Comparison of ENCODE assay signal across 22 mouse cellular contexts in genomic region chr17:80488918-80489317, GRCm38 (mm10). TPM values are rescaled to one million over a fixed set of nuclear protein-coding genes. Genes with fewer than 3 reads are reported as not detected.
DNase-seq lines count a peak whose midpoint lies in the region; ATAC-seq and TF ChIP-seq lines count a peak whose summit lies in the region.
"Had no signal": no experiment of that assay in that cellular context is flagged by ENCODE, and none has a peak within 500 bp of the region (broad histone marks: within the 10 kb centered on the region; RNA-seq: fewer than 3 reads in every experiment).

No protein-coding gene starts in this region.

- no peaks in the 10 kb centered on the region for H3K79me2 ChIP-seq in heart, adult 2 months (replicated peaks; ENCODE audit: control insufficient read depth, insufficient read depth, low read length)

- DNase-seq in heart, adult 2 months: no peak
- DNase-seq in kidney, adult 9 months: no peak
- DNase-seq in lung, postnatal 25 days (ENCODE audit: low spot score): no peak
- DNase-seq: adrenal gland, postnatal 10 days; cerebellum, adult 8-10 months; cerebellum, postnatal 36 days; embryo, embryonic 11 days; gastrocnemius, postnatal 36 days; liver; lung, postnatal 36 days; midbrain, embryonic 14.5 days; right cerebral cortex, postnatal 14 days; spleen, adult 18-20 months had no signal

- no peaks in the 10 kb centered on the region for H3K36me3 ChIP-seq in heart, embryonic 11.5 days (ENCODE audit: control insufficient read depth, insufficient read depth, low read length)
- no peaks in the 10 kb centered on the region for H3K36me3 ChIP-seq in heart, adult 2 months (ENCODE audit: control insufficient read depth, insufficient read depth, low read length)
- H3K36me3 ChIP-seq in kidney, embryonic 15.5 days: no peaks in the 10 kb centered on the region
- no peaks in the 10 kb centered on the region for H3K36me3 ChIP-seq in lung, embryonic 15.5 days
- H3K36me3 ChIP-seq: embryonic facial prominence, embryonic 15.5 days; liver, embryonic 15.5 days had no signal

- WGBS in heart, embryonic 11.5 days (ENCODE audit: insufficient replicate concordance): 54% methylated on average over 3 of the region's 3 CpGs
- 49% methylated on average over 3 of the region's 3 CpGs for WGBS in heart, adult 2 months
- 67% methylated on average over 3 of the region's 3 CpGs for WGBS in kidney, embryonic 15.5 days
- WGBS in lung, embryonic 15.5 days: 39% methylated on average over 3 of the region's 3 CpGs

- H3K9me3 ChIP-seq in heart, embryonic 11.5 days (replicated peaks; ENCODE audit: control insufficient read depth, low read length): no peaks in the 10 kb centered on the region
- no peaks in the 10 kb centered on the region for H3K9me3 ChIP-seq in kidney, embryonic 15.5 days (replicated peaks)
- H3K9me3 ChIP-seq in lung, embryonic 15.5 days: no peaks in the 10 kb centered on the region
- H3K9me3 ChIP-seq: embryonic facial prominence, embryonic 15.5 days; liver, embryonic 15.5 days had no signal

- H3K4me3 ChIP-seq in heart, embryonic 11.5 days (ENCODE audit: low read depth, low read length): no peak overlapping the region
- H3K4me3 ChIP-seq in heart, adult 2 months: no peak overlapping the region
- no peak overlapping the region for H3K4me3 ChIP-seq in kidney, embryonic 15.5 days (replicated peaks)
- no peak overlapping the region for H3K4me3 ChIP-seq in lung, embryonic 15.5 days
- H3K4me3 ChIP-seq in embryonic fibroblast, embryonic 13.5 days (ENCODE audit: insufficient read depth, low read length): no peak overlapping the region
- H3K4me3 ChIP-seq: embryonic facial prominence, embryonic 15.5 days; left cerebral cortex, adult 2 months; liver, embryonic 15.5 days had no signal

- TF ChIP-seq EP300 in heart, adult 2 months (IDR thresholded peaks at IDR 0.05; ENCODE audit: insufficient read depth, low read depth, low read length): no peak

- no peaks in the 10 kb centered on the region for H3K4me1 ChIP-seq in heart, embryonic 11.5 days (ENCODE audit: control insufficient read depth, insufficient read depth, low read length)
- no peaks in the 10 kb centered on the region for H3K4me1 ChIP-seq in heart, adult 2 months (ENCODE audit: control insufficient read depth, insufficient read depth, low read length)
- H3K4me1 ChIP-seq in kidney, embryonic 15.5 days: peaks cover 4% of the 10 kb centered on the region; the same call in 1 of the 2 replicates
- peaks cover 9% of the 10 kb centered on the region for H3K4me1 ChIP-seq in lung, embryonic 15.5 days
- peaks cover 15% of the 10 kb centered on the region; the same call in 1 of the 2 replicates for H3K4me1 ChIP-seq in embryonic fibroblast, embryonic 13.5 days (ENCODE audit: control insufficient read depth, insufficient read depth, low read length)
- H3K4me1 ChIP-seq: embryonic facial prominence, embryonic 15.5 days; liver, embryonic 15.5 days had no signal

- H3K4me2 ChIP-seq in heart, embryonic 11.5 days: no peak overlapping the region
- no peak overlapping the region for H3K4me2 ChIP-seq in kidney, embryonic 15.5 days
- H3K4me2 ChIP-seq in lung, embryonic 15.5 days: no peak overlapping the region
- H3K4me2 ChIP-seq: embryonic facial prominence, embryonic 15.5 days; liver, embryonic 15.5 days had no signal

- peak overlapping the region; percentile 22; the same call in 1 of the 2 replicates for H3K27ac ChIP-seq in heart, embryonic 11.5 days (ENCODE audit: low read depth, low read length)
- no peak overlapping the region for H3K27ac ChIP-seq in heart, adult 2 months
- peak overlapping the region; percentile 77 for H3K27ac ChIP-seq in kidney, embryonic 15.5 days
- peak overlapping the region; percentile 27; the same call in 1 of the 2 replicates for H3K27ac ChIP-seq in lung, embryonic 15.5 days
- peak overlapping the region; percentile 81 for H3K27ac ChIP-seq in embryonic fibroblast, embryonic 13.5 days (ENCODE audit: insufficient read depth, low read length)
- H3K27ac ChIP-seq: embryonic facial prominence, embryonic 15.5 days; hindbrain, postnatal 0 days; left cerebral cortex, adult 2 months; liver, embryonic 15.5 days had no signal

- no peak for ATAC-seq in heart, embryonic 11.5 days (replicated peaks; ENCODE audit: insufficient number of reproducible peaks, low FRiP score, low TSS enrichment)
- ATAC-seq in kidney, embryonic 15.5 days (replicated peaks; ENCODE audit: low FRiP score): no peak
- peak; percentile 56; the same call in 1 of the 2 replicates for ATAC-seq in lung, embryonic 15.5 days (ENCODE audit: borderline replicate concordance, extremely low read depth, low FRiP score, low TSS enrichment)
- ATAC-seq: hindbrain, postnatal 0 days; intestine, embryonic 16.5 days had no signal

- no peaks in the 10 kb centered on the region for H3K27me3 ChIP-seq in heart, embryonic 11.5 days (ENCODE audit: control insufficient read depth, insufficient read depth, low read length)
- H3K27me3 ChIP-seq in heart, adult 2 months (ENCODE audit: control insufficient read depth, insufficient read depth, low read length): no peaks in the 10 kb centered on the region
- no peaks in the 10 kb centered on the region for H3K27me3 ChIP-seq in kidney, embryonic 15.5 days
- H3K27me3 ChIP-seq in lung, embryonic 15.5 days: no peaks in the 10 kb centered on the region
- H3K27me3 ChIP-seq: embryonic facial prominence, embryonic 15.5 days; liver, embryonic 15.5 days had no signal

- no peak overlapping the region for H3K9ac ChIP-seq in heart, embryonic 11.5 days (ENCODE audit: low read depth, low read length)
- no peak overlapping the region for H3K9ac ChIP-seq in heart, adult 2 months (ENCODE audit: low read depth, low read length)
- H3K9ac ChIP-seq in kidney, embryonic 15.5 days: no peak overlapping the region
- no peak overlapping the region for H3K9ac ChIP-seq in lung, embryonic 15.5 days
- H3K9ac ChIP-seq: embryonic facial prominence, embryonic 15.5 days; liver, embryonic 15.5 days had no signal

- TF ChIP-seq CTCF in heart, adult 2 months (IDR thresholded peaks at IDR 0.05): no peak
- TF ChIP-seq CTCF in embryonic fibroblast, embryonic 13.5 days (IDR thresholded peaks at IDR 0.05; ENCODE audit: borderline replicate concordance, insufficient read depth, low read length): no peak

- intact Hi-C loops in heart, adult 2 months (cut with DNase I): no loop called here

- no peak for TF ChIP-seq POLR2A in heart, adult 2 months (IDR thresholded peaks at IDR 0.05; ENCODE audit: insufficient read depth, low read depth, low read length)
- no peak for TF ChIP-seq POLR2A in embryonic fibroblast, embryonic 13.5 days (IDR thresholded peaks at IDR 0.05; ENCODE audit: low read depth, low read length)

RNA-seq across cellular contexts. Expression of gene Sos1, which starts 8.7 kb away (rescaled TPM):
- 4.9 and 5.5 TPM in 2 replicates for polyA plus RNA-seq in heart, embryonic 11.5 days (2014; fragmentation: Nextera tagmentation; extraction: Ambion mirVana)
- total RNA-seq in heart, adult 2 months (2021): 10 to 100 TPM; 11.2 to 13.1 TPM
- 3.2 and 4.3 TPM in 2 replicates for polyA plus RNA-seq in heart, adult 2 months (2012; rRNA removed)
- 4.6 TPM in 2 replicates for polyA plus RNA-seq in kidney, embryonic 15.5 days (2015; fragmentation: Nextera tagmentation; extraction: Ambion mirVana)
- 4.5 TPM in 2 replicates for polyA plus RNA-seq in lung, embryonic 15.5 days (2015; fragmentation: Nextera tagmentation; extraction: Ambion mirVana)
- polyA plus RNA-seq in embryonic fibroblast, embryonic 13.5 days (2011; ENCODE audit: insufficient read length, low read depth, missing spikeins): 27.6 and 32.9 TPM in 2 replicates
